In the genomic region with DNA sequence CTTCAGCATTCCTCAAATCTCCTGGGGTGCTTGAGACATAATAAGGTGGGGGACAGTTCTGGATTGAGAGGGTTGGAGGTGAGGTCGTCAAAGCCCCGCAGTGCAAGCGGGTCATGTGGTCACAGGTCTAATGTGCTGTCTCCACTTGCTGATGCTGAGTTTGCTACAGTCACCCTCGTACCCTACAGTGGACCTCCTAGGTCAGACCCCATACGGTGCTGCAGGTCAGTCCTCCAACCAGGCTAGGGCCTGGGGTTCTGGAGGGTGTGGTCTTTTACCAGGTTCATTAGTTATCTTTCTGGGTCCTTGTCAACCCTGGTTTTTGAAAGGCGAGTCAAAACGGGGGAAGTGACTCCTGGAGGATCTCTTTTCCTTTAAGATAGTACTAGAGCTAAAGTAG, we compare ENCODE assay signal across 8 mouse cellular contexts. TPM values are rescaled to one million over a fixed set of nuclear protein-coding genes. Genes with fewer than 3 reads are reported as not detected.
DNase-seq lines count a peak whose midpoint lies in the region; ATAC-seq and TF ChIP-seq lines count a peak whose summit lies in the region.

No protein-coding gene starts in this region.

- H3K27ac ChIP-seq in lung, embryonic 15.5 days = peak overlapping the region; percentile 75
- H3K27ac ChIP-seq in embryonic facial prominence, embryonic 12.5 days = peak overlapping the region; percentile 30; the same call in 1 of the 2 replicates
- peak overlapping the region; percentile 53; the same call in 1 of the 2 replicates for H3K27ac ChIP-seq in intestine, embryonic 16.5 days (ENCODE audit: low read length)
- H3K27ac ChIP-seq in olfactory bulb, adult 2 months (ENCODE audit: insufficient read depth, low read depth, low read length) = peak overlapping the region; percentile 69

- peak overlapping the region; percentile 79 for H3K4me2 ChIP-seq in lung, embryonic 15.5 days
- peak overlapping the region; percentile 79 for H3K4me2 ChIP-seq in embryonic facial prominence, embryonic 12.5 days (replicated peaks)
- H3K4me2 ChIP-seq in intestine, embryonic 16.5 days (ENCODE audit: low read depth, low read length) = peak overlapping the region; percentile 96

- no peaks in the 10 kb centered on the region for H3K36me3 ChIP-seq in lung, embryonic 15.5 days
- H3K36me3 ChIP-seq in embryonic facial prominence, embryonic 12.5 days = no peaks in the 10 kb centered on the region
- H3K36me3 ChIP-seq in intestine, embryonic 16.5 days (ENCODE audit: control insufficient read depth, insufficient read depth, low read length) = no peaks in the 10 kb centered on the region; the same call in 1 of the 2 replicates

- H3K9me3 ChIP-seq in lung, embryonic 15.5 days = no peaks in the 10 kb centered on the region
- H3K9me3 ChIP-seq in embryonic facial prominence, embryonic 12.5 days = no peaks in the 10 kb centered on the region
- no peaks in the 10 kb centered on the region for H3K9me3 ChIP-seq in intestine, embryonic 16.5 days (ENCODE audit: control insufficient read depth, low read length)

- peak overlapping the region; percentile 90 for H3K4me3 ChIP-seq in lung, embryonic 15.5 days
- peak overlapping the region; percentile 90 for H3K4me3 ChIP-seq in embryonic facial prominence, embryonic 12.5 days
- peak overlapping the region; percentile 81 for H3K4me3 ChIP-seq in intestine, embryonic 16.5 days (ENCODE audit: low read length)
- H3K4me3 ChIP-seq in olfactory bulb, adult 2 months (ENCODE audit: insufficient read depth, low read depth, low read length) = peak overlapping the region; percentile 86

- WGBS in lung, embryonic 15.5 days = 8% methylated on average over 7 of the region's 7 CpGs
- WGBS in embryonic facial prominence, embryonic 12.5 days = 6% methylated on average over 7 of the region's 7 CpGs
- WGBS in intestine, embryonic 16.5 days = 17% methylated on average over 7 of the region's 7 CpGs
- 22% methylated on average over 7 of the region's 7 CpGs for WGBS in olfactory bulb, adult 2 months

- TF ChIP-seq POLR2A in olfactory bulb, adult 2 months (IDR thresholded peaks at IDR 0.05; ENCODE audit: insufficient read depth, low read depth, low read length) = no peak

- TF ChIP-seq CTCF in olfactory bulb, adult 2 months (IDR thresholded peaks at IDR 0.05; ENCODE audit: insufficient read depth, low read depth, low read length) = no peak

- H3K9ac ChIP-seq in lung, embryonic 15.5 days = peak overlapping the region; percentile 86; the same call in 1 of the 2 replicates
- peak overlapping the region; percentile 83 for H3K9ac ChIP-seq in embryonic facial prominence, embryonic 12.5 days
- peak overlapping the region; percentile 88 for H3K9ac ChIP-seq in intestine, embryonic 16.5 days (ENCODE audit: low read depth, low read length)

- peaks cover 47% of the 10 kb centered on the region for H3K4me1 ChIP-seq in lung, embryonic 15.5 days
- peaks cover 37% of the 10 kb centered on the region for H3K4me1 ChIP-seq in embryonic facial prominence, embryonic 12.5 days
- peaks cover 34% of the 10 kb centered on the region for H3K4me1 ChIP-seq in intestine, embryonic 16.5 days (ENCODE audit: control insufficient read depth, insufficient read depth, low read length)
- peaks cover 28% of the 10 kb centered on the region for H3K4me1 ChIP-seq in olfactory bulb, adult 2 months (ENCODE audit: control insufficient read depth, insufficient read depth, low read length)

- no peak for ATAC-seq in lung, embryonic 15.5 days (ENCODE audit: borderline replicate concordance, extremely low read depth, low FRiP score, low TSS enrichment)
- ATAC-seq in embryonic facial prominence, embryonic 12.5 days (ENCODE audit: insufficient number of reproducible peaks, insufficient read depth, low FRiP score, low TSS enrichment) = 0 out of 2 replicates have a peak, but pooled peaks have one; percentile 11
- ATAC-seq in intestine, embryonic 16.5 days = peak; percentile 30; the same call in 1 of the 2 replicates

- H3K27me3 ChIP-seq in lung, embryonic 15.5 days = no peaks in the 10 kb centered on the region
- no peaks in the 10 kb centered on the region for H3K27me3 ChIP-seq in embryonic facial prominence, embryonic 12.5 days
- H3K27me3 ChIP-seq in intestine, embryonic 16.5 days (replicated peaks; ENCODE audit: control insufficient read depth, insufficient read depth, low read length) = no peaks in the 10 kb centered on the region

- no peak for DNase-seq in lung, postnatal 10 days
- no peak for DNase-seq in adrenal gland, postnatal 10 days
- DNase-seq in thymus, postnatal 10 days (ENCODE audit: low spot score in 2 of 2) = no peak
- no peak for DNase-seq in urinary bladder, postnatal 36 days (ENCODE audit: low spot score in 2 of 2)

RNA-seq across cellular contexts. Expression of gene Gramd4, which starts 0.4 kb away (rescaled TPM):
- polyA plus RNA-seq in lung, embryonic 15.5 days (2015; fragmentation: Nextera tagmentation; extraction: Ambion mirVana) = 12.9 and 14.6 TPM in 2 replicates
- 19.4 and 19.6 TPM in 2 replicates for polyA plus RNA-seq in embryonic facial prominence, embryonic 12.5 days (2016; fragmentation: Nextera tagmentation; extraction: Ambion mirVana)
- polyA plus RNA-seq in intestine, embryonic 16.5 days (2015; fragmentation: Nextera tagmentation; extraction: Ambion mirVana) = 9.1 and 9.5 TPM in 2 replicates
- polyA plus RNA-seq in olfactory bulb, adult 2 months (2012; ENCODE audit: insufficient read depth, insufficient read length, low replicate concordance, missing spikeins) = not detected in 2 replicates
- 10 to 100 TPM; 13.9 to 22.1 TPM for total RNA-seq in adrenal gland, postnatal 10 days (2021)

RNA-seq across cellular contexts. Expression of gene Celsr1, which starts 24.3 kb away (rescaled TPM):
- polyA plus RNA-seq in lung, embryonic 15.5 days (2015; fragmentation: Nextera tagmentation; extraction: Ambion mirVana) = 4.3 and 4.8 TPM in 2 replicates
- 2.4 and 2.5 TPM in 2 replicates for polyA plus RNA-seq in embryonic facial prominence, embryonic 12.5 days (2016; fragmentation: Nextera tagmentation; extraction: Ambion mirVana)
- polyA plus RNA-seq in intestine, embryonic 16.5 days (2015; fragmentation: Nextera tagmentation; extraction: Ambion mirVana) = 0.51 and 0.70 TPM in 2 replicates
- not detected in 2 replicates for polyA plus RNA-seq in olfactory bulb, adult 2 months (2012; ENCODE audit: insufficient read depth, insufficient read length, low replicate concordance, missing spikeins)
- total RNA-seq in adrenal gland, postnatal 10 days (2021) = 1 to 10 TPM; 4.4 to 6.5 TPM

Comparison
In these comparisons a context has a peak if more than half of its experiments do, and no peak if none do; other contexts are left out.
1. RNA of gene Gramd4, which starts 0.4 kb away (polyA plus RNA-seq): 19.4 to 19.6 TPM in embryonic facial prominence, embryonic 12.5 days, 12.9 to 14.6 TPM in lung, embryonic 15.5 days and 9.1 to 9.5 TPM in intestine, embryonic 16.5 days; not detected in olfactory bulb, adult 2 months; every median in the first group is over 10 times any median in the second.
2. Peak in every context shown above with its lines, with median percentiles within 50 percentile points of each other: H3K27ac ChIP-seq, H3K4me2 ChIP-seq, H3K4me3 ChIP-seq and H3K9ac ChIP-seq.